Mouse (Mus musculus): ENCODE data around the gene Nrxn1. TPM values are rescaled to one million over a fixed set of nuclear protein-coding genes. Genes with fewer than 3 reads are reported as not detected.

Nrxn1 gene
- total RNA-seq, 2 experiments from 2014 or later = 6.1 to 9.9 TPM

GRCm38 (mm10) chr17:90127561-90127960, 965.3 kb downstream of the Nrxn1 start:
- ATAC-seq (replicated peaks; ENCODE audit: poor library complexity) = no peak

- no peak for ATAC-seq (replicated peaks; ENCODE audit: poor library complexity)
These were observed 969.9 kb downstream of the Nrxn1 start for GRCm38 (mm10) chr17:90122796-90123481.

GRCm38 (mm10) chr17:90116241-90116640, 976.6 kb downstream of the Nrxn1 start:
- ATAC-seq (replicated peaks; ENCODE audit: poor library complexity) = peak; percentile 85

- ATAC-seq (replicated peaks; ENCODE audit: poor library complexity) = no peak
These were observed 997.9 kb downstream of the Nrxn1 start for GRCm38 (mm10) chr17:90094999-90095398.

GRCm38 (mm10) chr17:90088314-90088650, 1004.6 kb downstream of the Nrxn1 start:
- ATAC-seq (replicated peaks; ENCODE audit: poor library complexity) = peak; percentile 99

GRCm38 (mm10) chr17:90087616-90088313, 1005.1 kb downstream of the Nrxn1 start:
- no peak for ATAC-seq (replicated peaks; ENCODE audit: poor library complexity)

- ATAC-seq (replicated peaks; ENCODE audit: poor library complexity) = no peak
These were observed 1006.0 kb downstream of the Nrxn1 start for GRCm38 (mm10) chr17:90086826-90087225.

GRCm38 (mm10) chr17:90079003-90079402, 1013.9 kb downstream of the Nrxn1 start:
- no peak for ATAC-seq (replicated peaks; ENCODE audit: poor library complexity)

- no peak for ATAC-seq (replicated peaks; ENCODE audit: poor library complexity)
These were observed 1014.4 kb downstream of the Nrxn1 start for GRCm38 (mm10) chr17:90078488-90078887.

- ATAC-seq (replicated peaks; ENCODE audit: poor library complexity) = no peak
These were observed 1030.0 kb downstream of the Nrxn1 start for GRCm38 (mm10) chr17:90062866-90063265.

GRCm38 (mm10) chr17:90060872-90061271, 1032.0 kb downstream of the Nrxn1 start:
- ATAC-seq (replicated peaks; ENCODE audit: poor library complexity) = no peak

- no peak for ATAC-seq (replicated peaks; ENCODE audit: poor library complexity)
These were observed 1032.7 kb downstream of the Nrxn1 start for GRCm38 (mm10) chr17:90060168-90060567.

- no peak for ATAC-seq (replicated peaks; ENCODE audit: poor library complexity)
These were observed 1033.4 kb downstream of the Nrxn1 start for GRCm38 (mm10) chr17:90059320-90060111.

- no peak for ATAC-seq (replicated peaks; ENCODE audit: poor library complexity)
These were observed 1038.6 kb downstream of the Nrxn1 start for GRCm38 (mm10) chr17:90054312-90054711.

GRCm38 (mm10) chr17:90039316-90039715, 1053.6 kb downstream of the Nrxn1 start:
- no peak for ATAC-seq (replicated peaks; ENCODE audit: poor library complexity)

GRCm38 (mm10) chr17:90032416-90032815, 1060.5 kb downstream of the Nrxn1 start:
- ATAC-seq (replicated peaks; ENCODE audit: poor library complexity) = no peak

GRCm38 (mm10) chr17:90016636-90017035, 1076.2 kb downstream of the Nrxn1 start:
- no peak for ATAC-seq (replicated peaks; ENCODE audit: poor library complexity)

- peak; percentile 54 for ATAC-seq (replicated peaks; ENCODE audit: poor library complexity)
These were observed 1081.1 kb downstream of the Nrxn1 start for GRCm38 (mm10) chr17:90011761-90012160.

GRCm38 (mm10) chr17:90007438-90008109, 1085.3 kb downstream of the Nrxn1 start:
- no peak for ATAC-seq (replicated peaks; ENCODE audit: poor library complexity)

GRCm38 (mm10) chr17:89990651-89991050, 1102.2 kb downstream of the Nrxn1 start:
- ATAC-seq (replicated peaks; ENCODE audit: poor library complexity) = no peak

Measured in megakaryocyte progenitor cell, adult 5-6 weeks (primary cell).